In the genomic region with DNA sequence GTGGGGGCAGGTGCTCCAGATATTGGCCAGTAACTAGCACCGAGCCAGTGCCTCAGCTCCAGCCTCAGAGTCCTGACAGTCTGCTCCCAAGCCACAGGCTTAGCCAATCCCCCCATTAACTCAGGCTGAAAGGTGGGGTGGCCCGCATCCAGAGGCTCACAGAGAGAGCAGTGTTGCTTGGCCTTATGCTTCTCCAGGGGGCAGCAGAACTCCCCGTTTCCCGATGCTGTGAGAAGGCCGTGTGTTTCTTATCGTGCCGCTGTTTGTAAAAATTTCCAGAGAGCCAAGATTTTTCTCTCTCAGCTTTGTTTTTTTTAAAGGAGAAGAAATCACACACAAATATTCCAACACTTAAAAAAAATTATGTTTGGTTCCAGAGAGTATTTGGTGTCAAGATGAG, we compare ENCODE assay signal across 14 mouse cellular contexts. TPM values are rescaled to one million over a fixed set of nuclear protein-coding genes. Genes with fewer than 3 reads are reported as not detected.
DNase-seq lines count a peak whose midpoint lies in the region; ATAC-seq and TF ChIP-seq lines count a peak whose summit lies in the region.
"Had no signal": no experiment of that assay in that cellular context is flagged by ENCODE, and none has a peak within 500 bp of the region (broad histone marks: within the 10 kb centered on the region; RNA-seq: fewer than 3 reads in every experiment).

No protein-coding gene starts in this region.

- H3K9me3 ChIP-seq in hindbrain, postnatal 0 days (ENCODE audit: low read length) = no peaks in the 10 kb centered on the region
- peaks cover 4% of the 10 kb centered on the region; the same call in 1 of the 2 replicates for H3K9me3 ChIP-seq in hindbrain, embryonic 10.5 days
- H3K9me3 ChIP-seq in lung, embryonic 16.5 days (ENCODE audit: control insufficient read depth, low read length) = no peaks in the 10 kb centered on the region
- H3K9me3 ChIP-seq: heart, embryonic 15.5 days had no signal

- no peaks in the 10 kb centered on the region for H3K27me3 ChIP-seq in hindbrain, postnatal 0 days (ENCODE audit: insufficient read depth, low read length)
- H3K27me3 ChIP-seq in hindbrain, embryonic 10.5 days (ENCODE audit: insufficient read depth, poor library complexity, severe bottlenecking) = peaks cover 16% of the 10 kb centered on the region
- peaks cover 3% of the 10 kb centered on the region; the same call in 1 of the 2 replicates for H3K27me3 ChIP-seq in lung, embryonic 16.5 days (ENCODE audit: control insufficient read depth, insufficient read depth, low read depth, low read length)
- H3K27me3 ChIP-seq: heart, embryonic 15.5 days; Patski had no signal

- H3K4me1 ChIP-seq in hindbrain, postnatal 0 days (ENCODE audit: insufficient read depth, low read length) = no peaks in the 10 kb centered on the region
- H3K4me1 ChIP-seq in hindbrain, embryonic 10.5 days (replicated peaks) = peaks cover 11% of the 10 kb centered on the region; the same call in 1 of the 2 replicates
- peaks cover 13% of the 10 kb centered on the region for H3K4me1 ChIP-seq in lung, embryonic 16.5 days (replicated peaks; ENCODE audit: control insufficient read depth, insufficient read depth, low read length)

- no peak overlapping the region for H3K9ac ChIP-seq in hindbrain, postnatal 0 days (replicated peaks; ENCODE audit: low read length)
- H3K9ac ChIP-seq in lung, embryonic 16.5 days (ENCODE audit: low read length) = no peak overlapping the region
- H3K9ac ChIP-seq: heart, embryonic 15.5 days had no signal

- H3K4me3 ChIP-seq in hindbrain, postnatal 0 days (ENCODE audit: low read length) = no peak overlapping the region
- no peak overlapping the region for H3K4me3 ChIP-seq in hindbrain, embryonic 10.5 days
- H3K4me3 ChIP-seq in lung, embryonic 16.5 days (ENCODE audit: low read length) = no peak overlapping the region
- H3K4me3 ChIP-seq: heart, embryonic 15.5 days; megakaryocyte, embryonic 14.5 days had no signal

- ATAC-seq in hindbrain, postnatal 0 days = peak; percentile 55; the same call in 1 of the 2 replicates
- ATAC-seq in lung, embryonic 16.5 days (ENCODE audit: low read depth) = 0 out of 2 replicates have a peak, but pooled peaks have one; percentile 6
- ATAC-seq: Patski had no signal

- no peak overlapping the region for H3K27ac ChIP-seq in hindbrain, postnatal 0 days
- H3K27ac ChIP-seq in hindbrain, embryonic 10.5 days = no peak overlapping the region
- H3K27ac ChIP-seq in lung, embryonic 16.5 days (ENCODE audit: low read length) = no peak overlapping the region
- H3K27ac ChIP-seq: heart, embryonic 15.5 days had no signal

- peak; percentile 53 for DNase-seq in hindbrain, postnatal 0 days (ENCODE audit: low spot score)
- no peak for DNase-seq in hindbrain, embryonic 10.5 days (ENCODE audit: low spot score)
- no peak for DNase-seq in lung, postnatal 14 days
- peak; percentile 37 for DNase-seq in embryo, embryonic 10.5 days (ENCODE audit: low spot score)
- DNase-seq in retina, postnatal 1 day = peak; percentile 57
- no peak for DNase-seq in thymus, postnatal 36 days
- DNase-seq: adrenal gland, postnatal 10 days; gastrocnemius, postnatal 10 days; kidney, postnatal 36 days; thymus, postnatal 4 days had no signal

- H3K4me2 ChIP-seq in hindbrain, postnatal 0 days (ENCODE audit: low read depth, low read length) = no peak overlapping the region
- H3K4me2 ChIP-seq in lung, embryonic 16.5 days (ENCODE audit: low read depth, low read length) = no peak overlapping the region
- H3K4me2 ChIP-seq: heart, embryonic 15.5 days had no signal

- TF ChIP-seq CTCF in hindbrain, postnatal 0 days (IDR thresholded peaks at IDR 0.05; ENCODE audit: low read depth) = peak; percentile 54

- WGBS in hindbrain, postnatal 0 days = 22% methylated on average over 7 of the region's 7 CpGs
- 36% methylated on average over 7 of the region's 7 CpGs for WGBS in hindbrain, embryonic 10.5 days
- WGBS in lung, embryonic 16.5 days = 22% methylated on average over 7 of the region's 7 CpGs

- no peaks in the 10 kb centered on the region for H3K36me3 ChIP-seq in hindbrain, postnatal 0 days (ENCODE audit: insufficient read depth, low read length)
- H3K36me3 ChIP-seq in hindbrain, embryonic 10.5 days = no peaks in the 10 kb centered on the region
- H3K36me3 ChIP-seq in lung, embryonic 16.5 days (ENCODE audit: control insufficient read depth, insufficient read depth, low read length) = peaks cover 2% of the 10 kb centered on the region; the same call in 1 of the 2 replicates
- H3K36me3 ChIP-seq: heart, embryonic 15.5 days had no signal

RNA-seq across cellular contexts. Expression of a gene that starts 56.2 kb away (rescaled TPM):
- total RNA-seq in hindbrain, postnatal 0 days (2014; rRNA removed) = 0.78 and 1.5 TPM in 2 replicates
- 0.39 and 0.69 TPM in 2 replicates for polyA plus RNA-seq in hindbrain, postnatal 0 days (2015; fragmentation: Nextera tagmentation; extraction: Ambion mirVana)
- 0.17 and 0.29 TPM in 2 replicates for polyA plus RNA-seq in hindbrain, embryonic 10.5 days (2016; fragmentation: Nextera tagmentation; extraction: Ambion mirVana)
- polyA plus RNA-seq in lung, embryonic 16.5 days (2015; fragmentation: Nextera tagmentation; extraction: Ambion mirVana) = 24.8 and 29.1 TPM in 2 replicates

Comparison
In these comparisons a context has a peak if more than half of its experiments do, and no peak if none do; other contexts are left out.
1. DNase-seq: peak in hindbrain, postnatal 0 days (single experiment), embryo, embryonic 10.5 days (single experiment) and retina, postnatal 1 day (single experiment); none in hindbrain, embryonic 10.5 days (single experiment), lung, postnatal 14 days (single experiment) and thymus, postnatal 36 days (0 of 2).
2. RNA of a gene that starts 56.2 kb away (polyA plus RNA-seq): 24.8 to 29.1 TPM in lung, embryonic 16.5 days; 0.39 to 0.69 TPM in hindbrain, postnatal 0 days and 0.17 to 0.29 TPM in hindbrain, embryonic 10.5 days; every median in the first group is over 10 times any median in the second.